Mouse (Mus musculus) gonadal fat pad, adult 2 months (tissue): Measurements from ENCODE around the gene Nap1l4. TPM values are rescaled to one million over a fixed set of nuclear protein-coding genes. Genes with fewer than 3 reads are reported as not detected.

Source experiments
- DNase-seq: peaks from one replicate; pipeline ENCODE4 v3.0.0-alpha.2; 2012; ENCODE audit warnings: low read depth
- polyA plus RNA-seq: library from polyadenylated mRNA; depleted of rRNA; stranded (reverse); fragments of >200 nt; gene quantifications from 2 replicates; pipeline ENCODE4 v1.2.3, GENCODE M21; 2012

Nap1l4 gene
- polyA plus RNA-seq, 1 experiment: 73.5 TPM

GRCm38 (mm10) chr7:143519333-143519732 lies 29.6 kb downstream of the Nap1l4 start:
- DNase-seq: no peak

DNA sequence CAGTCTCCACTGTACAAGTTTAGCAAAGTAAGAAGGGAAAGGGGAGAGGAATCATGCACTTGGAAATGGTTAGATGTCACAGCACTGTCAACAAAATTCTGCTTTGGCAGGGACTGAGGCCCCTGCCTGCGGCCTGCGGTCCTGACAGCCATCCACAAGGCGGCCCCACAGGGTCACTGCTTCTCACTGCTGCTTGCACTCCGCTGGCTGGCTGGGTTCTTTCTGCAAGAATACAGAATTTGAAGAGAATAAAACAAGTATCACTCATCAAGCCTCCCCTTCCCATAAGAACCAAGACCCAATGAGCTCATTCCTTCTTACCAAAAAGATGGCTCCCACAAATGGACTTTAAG lies 34.5 kb downstream of the Nap1l4 start:
- no peak for DNase-seq

DNA sequence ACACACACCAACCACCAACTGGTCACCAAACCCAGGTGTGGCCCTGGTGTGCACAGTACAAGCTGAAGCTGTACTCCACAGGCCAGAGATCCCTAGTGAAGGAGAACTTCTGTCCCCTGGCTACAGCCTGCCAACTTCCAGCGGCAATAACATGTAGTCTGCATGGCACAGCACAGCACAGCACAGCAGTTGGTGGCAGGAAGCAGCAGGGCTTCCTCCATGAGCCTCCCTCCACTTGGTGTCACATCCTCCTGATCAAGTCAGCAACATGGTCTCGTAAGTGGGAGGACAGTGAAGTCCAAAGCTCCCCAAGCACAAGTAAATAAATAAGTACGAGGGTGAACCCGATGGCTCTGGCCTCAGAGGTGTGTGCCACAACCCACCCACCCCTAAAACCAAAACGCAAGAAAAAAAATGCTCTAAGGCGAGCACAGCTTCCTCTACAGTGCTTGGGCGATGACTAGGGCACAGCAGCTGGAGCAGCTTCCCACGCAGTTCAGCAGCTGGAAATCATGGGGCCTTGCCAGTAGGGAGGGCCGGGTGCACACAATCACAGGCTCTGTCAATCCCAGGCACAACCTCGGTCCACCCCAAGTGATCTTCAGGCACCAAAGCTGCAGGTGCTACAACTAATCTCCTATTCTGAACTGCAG lies 35.0 kb downstream of the Nap1l4 start:
- no peak for DNase-seq

DNA sequence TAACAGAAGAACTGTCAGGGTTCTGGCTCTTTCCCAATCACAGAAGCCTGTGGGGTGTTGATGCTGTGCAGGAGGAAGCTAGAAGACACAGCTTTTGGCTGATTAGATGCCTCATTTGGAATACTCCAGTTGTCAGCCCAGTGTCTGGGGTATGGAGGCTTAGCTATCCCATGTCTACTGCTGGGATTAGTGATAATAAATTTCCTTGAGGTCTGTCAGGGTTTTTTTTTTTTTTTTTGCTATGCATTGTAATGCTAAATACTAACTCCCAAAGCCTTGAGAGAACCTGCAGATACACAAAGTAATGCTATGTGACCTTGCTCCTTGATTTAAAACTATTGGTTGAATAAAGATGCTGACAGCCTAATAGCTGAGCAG lies 37.6 kb downstream of the Nap1l4 start:
- no peak for DNase-seq

GRCm38 (mm10) chr7:143510593-143511334 lies 38.1 kb downstream of the Nap1l4 start:
- DNase-seq: peak; percentile 62

DNA sequence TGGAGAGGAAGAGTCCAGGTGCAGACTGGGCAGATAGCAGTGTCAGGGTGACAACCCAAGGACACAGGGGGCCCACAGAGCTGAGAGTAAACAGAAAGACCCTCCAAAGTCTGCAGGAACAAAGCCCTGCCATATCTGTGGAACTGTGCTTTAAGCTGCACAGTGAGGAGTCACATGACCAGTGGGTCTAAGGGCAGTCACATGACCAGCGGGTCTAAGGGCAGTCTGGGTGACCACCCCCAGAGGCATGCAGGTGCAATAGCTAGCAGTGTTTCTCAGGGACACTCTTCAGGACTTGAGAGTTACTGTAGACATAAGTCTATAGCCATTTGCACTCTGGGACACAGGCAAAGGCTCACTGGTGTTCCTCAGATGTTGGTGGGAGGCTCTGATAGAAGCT lies 39.3 kb downstream of the Nap1l4 start:
- DNase-seq: no peak

- no peak for DNase-seq
Measured at GRCm38 (mm10) chr7:143506675-143507074, 42.2 kb downstream of the Nap1l4 start.

DNA sequence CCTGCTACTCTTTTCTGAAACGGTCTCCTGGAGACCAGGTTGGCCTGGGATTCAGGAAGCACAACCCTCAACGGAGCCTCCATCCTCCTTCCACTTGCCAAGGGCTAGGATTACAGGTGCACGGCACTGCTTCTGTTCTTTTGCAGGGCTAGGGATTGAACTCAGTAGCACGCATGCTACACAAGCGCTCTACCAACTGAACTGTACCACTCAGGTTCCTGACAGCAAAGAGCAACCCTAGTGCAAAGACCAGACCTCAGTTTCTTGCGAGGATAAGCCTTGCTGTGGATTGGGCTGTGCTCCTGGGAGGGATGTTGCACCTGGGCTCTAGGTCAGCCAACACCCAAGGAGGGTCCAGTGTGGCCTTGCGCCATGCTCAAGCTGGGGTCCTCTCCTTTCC lies 42.6 kb downstream of the Nap1l4 start:
- no peak for DNase-seq

DNA sequence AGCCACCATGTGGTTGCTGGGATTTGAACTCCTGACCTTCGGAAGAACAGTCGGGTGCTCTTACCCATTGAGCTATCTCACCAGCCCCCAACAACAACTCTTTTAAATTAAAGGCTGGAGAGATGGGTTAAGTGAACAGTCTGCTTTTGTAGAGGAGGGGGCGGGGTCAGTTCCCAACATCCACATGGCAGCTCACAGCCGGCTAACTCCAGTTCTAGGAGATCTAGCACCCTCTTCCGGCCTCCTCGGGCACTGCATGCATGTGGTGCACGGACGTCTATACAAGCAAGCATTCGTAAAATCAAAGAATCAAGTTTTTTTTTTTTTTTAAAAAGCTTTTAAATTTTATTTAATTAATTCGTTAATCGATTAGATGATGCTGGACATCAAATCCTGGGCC lies 43.1 kb downstream of the Nap1l4 start:
- no peak for DNase-seq

DNA sequence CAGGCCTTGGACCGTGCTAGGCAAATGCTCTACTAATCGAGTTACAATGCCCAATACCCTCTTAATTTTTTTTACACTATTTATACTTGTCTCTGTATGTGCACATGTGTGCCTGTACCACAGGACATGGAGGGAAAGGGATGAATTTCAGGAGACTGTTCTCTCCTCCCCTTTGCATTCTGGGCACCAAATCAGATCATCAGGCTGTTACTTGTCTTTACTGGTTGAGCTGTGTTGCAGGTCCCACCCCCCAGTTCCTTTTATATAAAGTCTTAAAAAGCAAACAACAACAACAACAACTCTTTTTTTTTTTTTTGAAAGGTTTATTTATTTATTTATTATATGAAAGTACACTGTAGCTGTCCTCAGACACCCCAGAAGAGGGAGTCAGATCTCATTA lies 43.5 kb downstream of the Nap1l4 start:
- DNase-seq: no peak

DNA sequence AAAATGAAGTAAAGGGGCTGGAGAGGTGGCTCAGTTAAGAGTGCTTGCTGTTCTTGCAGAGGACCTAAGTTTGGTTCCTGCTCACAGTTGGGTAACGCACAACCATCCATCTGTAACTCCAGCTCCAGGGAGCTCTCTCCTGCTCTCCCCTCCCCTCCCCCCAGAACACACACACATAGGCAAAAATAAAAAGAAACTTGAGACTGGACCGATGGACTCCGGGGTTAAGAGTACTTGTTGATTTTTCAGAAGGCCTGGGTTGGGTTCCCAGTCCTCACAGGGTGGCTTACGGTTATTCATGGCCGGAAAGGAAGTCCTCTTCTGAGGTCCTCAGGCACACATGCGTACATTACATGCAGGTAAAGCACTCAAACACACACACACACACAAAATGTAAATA lies 45.0 kb downstream of the Nap1l4 start:
- DNase-seq: no peak

GRCm38 (mm10) chr7:143502418-143503200 lies 46.3 kb downstream of the Nap1l4 start, which contains the start of gene Phlda2:
Gene Phlda2 (minus strand): TSS chr7:143503150.
- no peak for DNase-seq

- DNase-seq: no peak
Measured at GRCm38 (mm10) chr7:143501643-143502417, 47.1 kb downstream of the Nap1l4 start.

- DNase-seq: no peak
Measured at GRCm38 (mm10) chr7:143500912-143501311, 48.0 kb downstream of the Nap1l4 start.

- DNase-seq: no peak
Measured at GRCm38 (mm10) chr7:143498584-143498983, 50.3 kb downstream of the Nap1l4 start.

DNA sequence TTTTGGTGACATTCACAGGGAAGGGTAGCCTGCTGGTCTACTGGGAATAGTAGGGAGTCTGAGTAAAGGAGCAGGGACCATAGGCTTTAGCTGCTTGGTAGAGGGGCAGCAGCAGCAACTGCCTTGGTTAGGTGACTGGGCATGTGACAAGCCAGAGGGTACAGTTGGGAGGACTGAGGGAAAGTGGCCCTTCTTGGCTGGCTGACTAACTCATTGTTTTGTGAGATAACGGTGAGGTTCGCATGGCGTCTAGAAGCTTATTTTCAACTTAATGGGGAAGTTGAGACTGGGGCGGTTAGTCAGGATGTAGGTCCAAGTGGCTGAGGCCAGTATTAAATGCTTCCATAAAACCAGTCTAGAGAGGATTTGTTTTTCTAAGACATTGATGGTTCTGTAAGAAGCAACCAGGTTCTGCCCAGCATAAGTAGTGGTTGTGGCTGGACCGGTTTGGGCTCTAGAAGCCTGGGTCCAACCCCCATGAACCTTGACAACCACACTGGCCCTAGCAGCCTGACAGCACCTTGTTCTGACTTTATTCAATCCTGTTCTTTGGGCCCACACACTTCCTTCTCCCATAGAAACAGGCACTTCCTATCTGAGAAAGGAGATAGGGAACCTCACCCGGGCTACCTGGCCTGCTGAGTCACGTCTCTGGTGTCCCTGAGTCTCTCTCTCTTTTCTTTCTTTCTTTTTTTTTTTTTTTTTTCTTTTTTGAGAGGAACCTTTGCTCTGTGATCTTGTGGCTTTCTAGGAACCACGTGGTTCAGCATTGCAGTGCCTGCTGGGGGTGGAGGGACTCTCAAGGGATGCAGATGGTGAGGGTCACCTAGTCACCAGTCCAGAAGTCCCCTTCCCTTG lies 53.6 kb downstream of the Nap1l4 start:
- no peak for DNase-seq

DNA sequence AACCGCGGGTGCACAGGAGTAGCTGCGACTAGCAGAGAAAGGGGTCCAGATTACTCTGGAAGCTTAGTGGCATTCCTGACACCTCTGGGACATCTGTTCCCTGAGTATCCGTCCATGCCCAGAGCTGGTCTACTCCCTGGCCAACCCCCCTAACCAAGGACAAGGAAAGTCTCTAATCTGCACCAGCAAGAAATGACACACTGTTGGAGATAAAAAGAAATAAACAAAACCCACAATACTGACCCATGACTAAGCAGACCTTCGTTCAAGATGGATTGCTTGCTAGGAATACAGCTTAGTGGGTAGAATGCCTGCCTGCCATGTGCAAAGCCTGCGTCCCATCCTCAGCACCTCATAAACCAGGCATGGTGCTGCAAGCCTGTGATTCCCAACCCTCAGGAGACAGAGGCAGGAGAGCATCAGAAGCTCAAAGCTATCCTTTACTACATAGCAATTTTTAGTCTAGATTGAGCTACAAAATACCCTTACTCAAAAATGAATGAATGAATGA lies 55.2 kb downstream of the Nap1l4 start:
- DNase-seq: no peak

DNA sequence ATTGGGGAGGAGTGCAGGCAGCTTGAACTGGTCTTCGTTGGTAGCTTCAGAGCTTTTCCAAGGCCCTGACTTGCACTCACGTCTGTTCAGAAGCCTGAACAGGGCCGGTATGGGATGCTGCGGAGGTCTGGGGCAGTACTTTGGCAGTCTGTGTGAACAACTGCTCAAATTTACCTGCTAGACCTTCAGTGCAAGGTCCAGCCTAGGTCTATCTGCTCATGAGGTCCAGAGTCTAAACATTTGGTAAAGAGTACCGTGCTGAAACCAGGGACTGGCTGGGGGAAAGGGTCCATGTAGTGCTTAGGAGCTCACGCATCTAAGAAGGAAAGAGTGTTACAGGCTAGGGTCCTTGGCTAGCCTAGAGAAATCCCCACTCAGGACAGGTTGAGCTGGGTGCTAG lies 59.2 kb downstream of the Nap1l4 start:
- no peak for DNase-seq

DNA sequence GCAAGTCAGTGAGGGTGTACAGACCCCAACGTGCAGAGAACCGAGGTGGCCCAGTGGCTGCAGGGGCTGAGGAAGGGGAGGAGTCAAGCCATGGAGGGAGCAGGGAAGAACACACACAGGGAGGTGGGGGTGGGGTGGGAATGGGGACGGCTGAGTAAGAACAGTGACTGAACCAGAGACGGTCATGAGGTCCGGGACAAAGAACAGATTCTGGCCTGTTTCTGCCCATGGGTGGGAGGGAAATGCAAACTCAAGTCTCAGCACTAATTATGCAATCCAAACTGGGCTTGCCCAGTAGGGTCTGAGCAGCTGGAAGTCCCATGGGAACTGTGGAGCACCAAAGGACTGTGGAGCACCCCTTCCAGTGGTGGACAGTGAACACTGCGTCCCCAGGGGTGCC lies 66.4 kb downstream of the Nap1l4 start:
- no peak for DNase-seq

GRCm38 (mm10) chr7:143481806-143482387 lies 67.0 kb downstream of the Nap1l4 start:
- DNase-seq: no peak

DNA sequence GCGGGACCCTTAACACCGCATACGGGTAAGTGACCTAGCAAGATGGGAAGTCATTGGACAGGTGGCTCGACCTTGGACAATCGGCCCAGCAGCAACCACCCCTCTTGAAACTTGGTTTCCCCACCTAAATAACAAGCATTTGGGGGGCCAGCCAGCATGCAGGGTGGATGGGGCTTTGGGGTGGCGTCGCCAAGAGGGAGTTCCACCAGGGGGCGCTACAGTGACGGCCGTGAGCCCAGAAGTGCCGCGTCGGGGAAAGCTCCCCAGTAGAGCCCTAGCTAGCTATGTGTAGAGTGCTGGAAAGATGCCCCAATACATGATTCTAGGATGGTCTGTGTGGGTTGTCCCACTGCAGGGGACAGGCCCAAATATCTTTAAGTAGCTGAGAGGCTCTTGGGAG lies 68.4 kb downstream of the Nap1l4 start:
- DNase-seq: no peak
